Mouse (Mus musculus) ES-E14 (cell line): Measurements from ENCODE around the gene Gga1. TPM values are rescaled to one million over a fixed set of nuclear protein-coding genes. Genes with fewer than 3 reads are reported as not detected.
"Not testable (repeated sequence)": the region's sequence is repeated elsewhere in the genome, so short reads cannot be mapped to it uniquely, and the experiment has no call there.

ENCODE experiments used
- DNase-seq: peaks from one replicate; pipeline ENCODE4 v3.0.0-alpha.2; 2013; ENCODE audit warnings: low read depth, low spot score
- H3K27ac ChIP-seq: 2 replicates; pipeline ENCODE4 v1.5.1; 2012; ENCODE audit warnings: low read depth, mild to moderate bottlenecking, low read length, moderate library complexity, mixed read lengths; ENCODE audit not compliant: poor library complexity, insufficient read depth, severe bottlenecking
- H3K36me3 ChIP-seq: 2 replicates; pipeline ENCODE4 v1.6.1; 2012; ENCODE audit warnings: mild to moderate bottlenecking, low read length, moderate library complexity, mixed read lengths; ENCODE audit not compliant: control insufficient read depth, poor library complexity, insufficient read depth, severe bottlenecking
- H3K4me1 ChIP-seq, 2 experiments: fragments of 150-350 bp in 1 of 2; sonication (generic) in 1 of 2; 2 replicates each; pipeline ENCODE4 v1.6.1; 2012; ENCODE audit warnings: low read length in 2 of 2, mild to moderate bottlenecking in 1 of 2, mixed read lengths in 1 of 2; ENCODE audit not compliant: control insufficient read depth in 2 of 2, insufficient read depth in 2 of 2, poor library complexity in 1 of 2
- H3K4me3 ChIP-seq, 2 experiments: fragments of 150-350 bp in 1 of 2; sonication (generic) in 1 of 2; 2 replicates each; pipeline ENCODE4 v1.5.1; 2012; ENCODE audit warnings: low read length in 2 of 2, low read depth in 1 of 2, mild to moderate bottlenecking in 1 of 2, mixed read lengths in 1 of 2; ENCODE audit not compliant: insufficient read depth in 1 of 2, poor library complexity in 1 of 2, severe bottlenecking in 1 of 2
- H3K9ac ChIP-seq: 2 replicates; pipeline ENCODE4 v1.6.1; 2012; ENCODE audit warnings: low read depth, mild to moderate bottlenecking, low read length, mixed read lengths; ENCODE audit not compliant: poor library complexity, insufficient read depth, severe bottlenecking
- H3K9me3 ChIP-seq: fragments of 150-350 bp; sonication (generic); 2 replicates; pipeline ENCODE4 v1.6.1; 2012; ENCODE audit warnings: low read depth, mild to moderate bottlenecking, low read length; ENCODE audit not compliant: control insufficient read depth, insufficient read depth
- CHD2 ChIP-seq: IDR thresholded peaks from 2 replicates; pipeline ENCODE4 v1.6.1; 2014; ENCODE audit warnings: mild to moderate bottlenecking, low read depth, low read length, inconsistent platforms
- HCFC1 ChIP-seq: IDR thresholded peaks from 2 replicates; pipeline ENCODE4 v1.6.1; 2012; ENCODE audit warnings: low read length, inconsistent platforms, borderline replicate concordance; ENCODE audit not compliant: insufficient read depth
- MAFK ChIP-seq: IDR thresholded peaks from 2 replicates; pipeline ENCODE4 v1.6.1; 2014; ENCODE audit warnings: mild to moderate bottlenecking, low read depth, low read length, inconsistent platforms; ENCODE audit not compliant: insufficient read depth
- ZC3H11A ChIP-seq: IDR thresholded peaks from 2 replicates; pipeline ENCODE4 v1.6.1; 2012; ENCODE audit warnings: low read depth, mild to moderate bottlenecking, inconsistent platforms, low read length, borderline replicate concordance
- ZNF384 ChIP-seq: IDR thresholded peaks from 2 replicates; pipeline ENCODE4 v1.6.1; 2012; ENCODE audit warnings: low read depth, low read length, inconsistent platforms
- in situ Hi-C, 2 experiments: fragments of 600-800 bp; cut with MboI; formaldehyde crosslinking; loops; one replicate each; pipeline ENCODE4 v1.15.1; 2025; ENCODE audit warnings: low sequenced_read_pairs in 2 of 2, inconsistent platforms in 1 of 2; ENCODE audit not compliant: unreplicated experiment in 2 of 2
- total RNA-seq: library from RNA; depleted of rRNA; stranded (reverse); fragments of 300-350 nt; gene quantifications from 2 replicates; pipeline ENCODE4 v1.2.3, GENCODE M21; 2012

Gene Gga1
- total RNA-seq, 1 experiment, result 18.4 TPM

GRCm38 (mm10) chr15:78876258-78876696 lies 713 bp upstream of the Gga1 start:
- Histone ChIP-seq H3K4me1 (peaks cover 0 to 22% of the 10 kb centered on the region in 2 experiments; a peak in 3 of 4 replicates), H3K27ac (peak overlapping the region; percentile 40; the same call in 1 of the 2 replicates)
- in situ Hi-C loops, result no loop called here

DNA sequence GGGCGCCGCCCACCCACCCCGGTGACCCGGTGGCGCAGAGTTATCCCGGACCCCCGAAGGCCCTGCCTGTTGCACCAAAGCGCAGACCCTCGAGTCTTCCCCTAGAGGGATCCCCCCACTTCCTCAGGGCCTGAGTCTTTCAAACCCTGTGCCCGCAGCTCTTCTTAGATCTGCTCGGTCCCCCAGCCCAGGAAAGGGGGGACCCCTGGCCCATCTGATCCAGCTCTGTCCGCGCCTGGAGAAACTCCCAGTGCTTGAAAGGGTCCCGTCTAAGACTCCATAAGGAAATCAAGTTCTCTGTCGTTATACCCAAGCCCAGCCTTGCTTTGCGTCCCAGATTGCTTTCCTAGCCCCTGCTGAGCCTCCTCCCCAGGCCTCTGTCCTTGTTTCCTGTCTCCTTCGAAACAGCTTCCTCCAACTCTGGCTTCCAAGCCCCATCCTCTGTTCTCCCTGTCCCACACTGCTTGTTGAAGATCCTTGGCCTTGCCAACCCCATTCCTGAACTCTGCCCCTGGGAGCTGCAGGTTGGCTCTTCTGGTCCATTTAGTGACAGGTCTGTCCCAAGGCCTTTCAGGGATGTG lies 910 bp downstream of the Gga1 start:
- Histone ChIP-seq H3K9ac (peak overlapping the region; percentile 95), H3K27ac (peak overlapping the region; percentile 98), H3K4me1 (peaks cover 0 to 20% of the 10 kb centered on the region in 2 experiments; a peak in 3 of 4 replicates), H3K9me3 (no peaks in the 10 kb centered on the region), H3K4me3 (peak overlapping the region; percentile 83 to 92), H3K36me3 (peaks cover 17% of the 10 kb centered on the region; the same call in 1 of the 2 replicates)
- in situ Hi-C loops, result no loop called here
- no peak for DNase-seq
- TF ChIP-seq ZNF384, result no peak
- TF ChIP-seq HCFC1, result no peak

More at GRCm38 (mm10) chr15:78876258-78876696, 713 bp upstream of the Gga1 start:
- Histone ChIP-seq H3K4me3 (peak overlapping the region; percentile 83 to 92), H3K9me3 (no peaks in the 10 kb centered on the region), H3K9ac (peak overlapping the region; percentile 59; the same call in 1 of the 2 replicates), H3K36me3 (peaks cover 5% of the 10 kb centered on the region; the same call in 1 of the 2 replicates)
- 0 out of 2 replicates have a peak, but pooled peaks have one; percentile 11 for TF ChIP-seq HCFC1
- peak; percentile 33 for TF ChIP-seq ZNF384
- no peak for TF ChIP-seq MAFK
- no peak for DNase-seq

DNA sequence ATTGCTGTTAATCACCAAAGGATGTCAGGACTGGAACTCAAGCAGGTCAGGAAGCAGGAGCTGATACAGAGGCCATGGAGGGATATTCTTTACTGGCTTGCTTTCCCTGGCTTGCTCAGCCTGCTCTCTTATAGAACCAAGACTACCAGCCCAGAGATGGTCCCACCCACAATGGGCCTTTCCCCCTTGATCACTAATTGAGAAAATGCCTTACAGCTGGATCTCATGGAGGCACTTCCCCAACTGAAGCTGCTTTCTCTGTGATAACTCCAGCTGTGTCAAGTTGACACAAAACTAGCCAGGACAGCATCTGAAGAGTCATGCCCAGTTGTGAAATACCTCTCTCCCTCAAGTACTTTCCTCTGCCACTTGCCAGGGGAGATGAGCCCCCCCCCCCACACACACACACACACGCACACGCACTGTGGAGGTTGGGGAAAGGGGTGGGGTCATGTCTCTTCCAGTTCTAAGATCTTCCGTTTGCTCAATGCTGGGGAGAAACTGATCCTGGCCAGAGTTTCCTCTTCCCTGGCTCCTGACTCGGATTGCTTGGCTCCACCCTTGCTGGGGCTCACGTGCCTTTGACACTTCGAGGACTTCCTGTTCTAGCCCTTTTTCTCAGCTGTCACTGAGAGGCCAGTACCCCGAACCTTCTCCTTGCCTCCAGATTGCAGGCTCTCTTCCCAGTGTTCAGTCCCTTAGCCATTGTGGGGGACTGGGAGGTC lies 2.0 kb downstream of the Gga1 start:
- H3K9me3 ChIP-seq, DNase-seq, H3K4me3 ChIP-seq, H3K9ac ChIP-seq, in situ Hi-C loops, H3K27ac ChIP-seq: not testable (repeated sequence)
- H3K36me3 ChIP-seq, result peaks cover 23% of the 10 kb centered on the region; the same call in 1 of the 2 replicates
- peaks cover 0 to 17% of the 10 kb centered on the region in 2 experiments; a peak in 2 of 4 replicates for H3K4me1 ChIP-seq

DNA sequence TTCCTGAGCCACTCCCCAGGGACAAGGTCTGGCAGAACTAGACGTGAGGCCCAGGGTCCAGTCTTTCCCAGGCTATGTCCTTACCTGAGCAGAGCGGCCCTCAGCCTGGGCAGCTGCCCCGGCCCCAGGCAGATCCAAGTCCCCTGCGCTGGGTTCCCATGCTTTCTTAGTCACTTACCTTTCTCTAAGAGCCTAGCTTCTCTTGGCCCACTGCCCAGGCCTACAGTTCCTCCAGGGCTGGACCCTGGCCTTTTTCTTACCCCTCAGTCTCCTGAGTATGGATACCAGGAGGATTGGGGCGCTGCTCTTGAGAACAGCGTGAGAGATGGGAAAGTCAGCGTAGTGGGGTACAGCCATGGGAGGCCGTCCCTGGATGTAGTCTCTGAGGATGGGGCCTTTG lies 3.4 kb downstream of the Gga1 start:
- H3K27ac ChIP-seq, result no peak overlapping the region
- no peak for TF ChIP-seq ZC3H11A
- no peak for TF ChIP-seq CHD2
- TF ChIP-seq MAFK, result no peak
- no peak for TF ChIP-seq ZNF384
- no peak for TF ChIP-seq HCFC1
- in situ Hi-C loops, result no loop called here
- no peak overlapping the region for H3K9ac ChIP-seq
- no peak overlapping the region for H3K4me3 ChIP-seq
- peaks cover 0 to 9% of the 10 kb centered on the region in 2 experiments; a peak in 2 of 4 replicates for H3K4me1 ChIP-seq
- DNase-seq, result no peak
- H3K36me3 ChIP-seq, result peaks cover 33% of the 10 kb centered on the region; the same call in 1 of the 2 replicates
- no peaks in the 10 kb centered on the region for H3K9me3 ChIP-seq

- H3K27ac ChIP-seq, result no peak overlapping the region
- in situ Hi-C loops, result no loop called here
- peaks cover 38% of the 10 kb centered on the region; the same call in 1 of the 2 replicates for H3K36me3 ChIP-seq
- H3K9ac ChIP-seq, result no peak overlapping the region
- no peaks in the 10 kb centered on the region for H3K9me3 ChIP-seq
- no peak overlapping the region for H3K4me3 ChIP-seq
- no peak for DNase-seq
- H3K4me1 ChIP-seq, result peaks cover 0 to 4% of the 10 kb centered on the region in 2 experiments; a peak in 2 of 4 replicates
- no peak for TF ChIP-seq HCFC1
- TF ChIP-seq ZC3H11A, result no peak
- TF ChIP-seq ZNF384, result no peak
- no peak for TF ChIP-seq CHD2
- TF ChIP-seq MAFK, result no peak
Observed at GRCm38 (mm10) chr15:78881828-78882227, 4.8 kb downstream of the Gga1 start.
